Mouse (Mus musculus): Measurements from ENCODE around the gene Tcf3. TPM values are rescaled to one million over a fixed set of nuclear protein-coding genes. Genes with fewer than 3 reads are reported as not detected.

The Tcf3 gene
- polyA plus RNA-seq, 1 experiment from 2014 or later = 175 TPM

GRCm38 (mm10) chr10:80437973-80438372, 4.5 kb upstream of the Tcf3 start:
- H3K9me3 ChIP-seq (ENCODE audit: low read depth, low read length) = no peaks in the 10 kb centered on the region
- no peak overlapping the region for H3K9ac ChIP-seq
- no peaks in the 10 kb centered on the region for H3K27me3 ChIP-seq (ENCODE audit: insufficient read depth, low read length)
- no peak overlapping the region for H3K4me3 ChIP-seq (ENCODE audit: low read depth, low read length)
- peaks cover 4% of the 10 kb centered on the region; the same call in 1 of the 2 replicates for H3K4me1 ChIP-seq (ENCODE audit: insufficient read depth)
- no peak for ATAC-seq (ENCODE audit: insufficient read depth)
- H3K4me2 ChIP-seq = no peak overlapping the region
- H3K36me3 ChIP-seq (ENCODE audit: insufficient read depth) = no peaks in the 10 kb centered on the region
- WGBS = 44% methylated on average over 4 of the region's 4 CpGs
- TF ChIP-seq CTCF (IDR thresholded peaks at IDR 0.05; ENCODE audit: low read depth) = no peak
- DNase-seq = no peak
- H3K27ac ChIP-seq (ENCODE audit: low read depth) = no peak overlapping the region

GRCm38 (mm10) chr10:80436276-80436675, 2.8 kb upstream of the Tcf3 start:
- TF ChIP-seq CTCF (IDR thresholded peaks at IDR 0.05; ENCODE audit: low read depth) = no peak
- ATAC-seq (ENCODE audit: insufficient read depth) (no peak), DNase-seq (peak; percentile 76)
- 14% methylated on average over 9 of the region's 9 CpGs for WGBS
- Histone ChIP-seq H3K9ac (no peak overlapping the region), H3K9me3 (ENCODE audit: low read depth, low read length) (no peaks in the 10 kb centered on the region), H3K4me2 (peak overlapping the region; percentile 22; the same call in 1 of the 2 replicates), H3K4me1 (ENCODE audit: insufficient read depth) (peaks cover 10% of the 10 kb centered on the region; the same call in 1 of the 2 replicates), H3K36me3 (ENCODE audit: insufficient read depth) (0 out of 2 replicates have a peak, but pooled peaks cover under 1% of the 10 kb centered on the region), H3K4me3 (ENCODE audit: low read depth, low read length) (no peak overlapping the region), H3K27ac (ENCODE audit: low read depth) (peak overlapping the region; percentile 52), H3K27me3 (ENCODE audit: insufficient read depth, low read length) (no peaks in the 10 kb centered on the region)

GRCm38 (mm10) chr10:80435764-80436163, 2.3 kb upstream of the Tcf3 start:
- Histone ChIP-seq H3K9me3 (ENCODE audit: low read depth, low read length) (no peaks in the 10 kb centered on the region), H3K9ac (no peak overlapping the region), H3K4me2 (peak overlapping the region; percentile 22; the same call in 1 of the 2 replicates), H3K4me1 (ENCODE audit: insufficient read depth) (peaks cover 10% of the 10 kb centered on the region; the same call in 1 of the 2 replicates), H3K27me3 (ENCODE audit: insufficient read depth, low read length) (no peaks in the 10 kb centered on the region), H3K36me3 (ENCODE audit: insufficient read depth) (peaks cover 5% of the 10 kb centered on the region; the same call in 1 of the 2 replicates), H3K27ac (ENCODE audit: low read depth) (peak overlapping the region; percentile 52), H3K4me3 (ENCODE audit: low read depth, low read length) (no peak overlapping the region)
- DNase-seq (peak; percentile 32), ATAC-seq (ENCODE audit: insufficient read depth) (no peak)
- 53% methylated on average over 7 of the region's 7 CpGs for WGBS
- TF ChIP-seq CTCF (IDR thresholded peaks at IDR 0.05; ENCODE audit: low read depth) = no peak

- H3K36me3 ChIP-seq (ENCODE audit: insufficient read depth) = peaks cover 15% of the 10 kb centered on the region
- peaks cover 10% of the 10 kb centered on the region; the same call in 1 of the 2 replicates for H3K4me1 ChIP-seq (ENCODE audit: insufficient read depth)
- ATAC-seq (ENCODE audit: insufficient read depth) = no peak
- DNase-seq = no peak
- TF ChIP-seq CTCF (IDR thresholded peaks at IDR 0.05; ENCODE audit: low read depth) = no peak
- H3K9ac ChIP-seq = no peak overlapping the region
- 76% methylated on average over 3 of the region's 3 CpGs for WGBS
- no peaks in the 10 kb centered on the region for H3K9me3 ChIP-seq (ENCODE audit: low read depth, low read length)
- peak overlapping the region; percentile 100; the same call in 1 of the 2 replicates for H3K4me3 ChIP-seq (ENCODE audit: low read depth, low read length)
- H3K27me3 ChIP-seq (ENCODE audit: insufficient read depth, low read length) = no peaks in the 10 kb centered on the region
- peak overlapping the region; percentile 97; the same call in 1 of the 2 replicates for H3K4me2 ChIP-seq
- no peak overlapping the region for H3K27ac ChIP-seq (ENCODE audit: low read depth)
Observed at GRCm38 (mm10) chr10:80434823-80435222, 1.4 kb upstream of the Tcf3 start.

GRCm38 (mm10) chr10:80434233-80434592, 766 bp upstream of the Tcf3 start:
- Histone ChIP-seq H3K9ac (peak overlapping the region; percentile 23), H3K27me3 (ENCODE audit: insufficient read depth, low read length) (no peaks in the 10 kb centered on the region), H3K27ac (ENCODE audit: low read depth) (no peak overlapping the region), H3K9me3 (ENCODE audit: low read depth, low read length) (no peaks in the 10 kb centered on the region), H3K4me3 (ENCODE audit: low read depth, low read length) (peak overlapping the region; percentile 100), H3K36me3 (ENCODE audit: insufficient read depth) (peaks cover 21% of the 10 kb centered on the region), H3K4me1 (ENCODE audit: insufficient read depth) (peaks cover 10% of the 10 kb centered on the region; the same call in 1 of the 2 replicates), H3K4me2 (peak overlapping the region; percentile 97)
- DNase-seq = no peak
- ATAC-seq (ENCODE audit: insufficient read depth) = no peak
- TF ChIP-seq CTCF (IDR thresholded peaks at IDR 0.05; ENCODE audit: low read depth) = peak; percentile 26; the same call in 1 of the 2 replicates
- WGBS = 7% methylated on average over 8 of the region's 8 CpGs

- DNase-seq (peak; percentile 76), ATAC-seq (ENCODE audit: insufficient read depth) (peak; percentile 36; the same call in 1 of the 2 replicates)
- Histone ChIP-seq H3K4me3 (ENCODE audit: low read depth, low read length) (peak overlapping the region; percentile 100), H3K9me3 (ENCODE audit: low read depth, low read length) (no peaks in the 10 kb centered on the region), H3K4me1 (ENCODE audit: insufficient read depth) (peaks cover 10% of the 10 kb centered on the region; the same call in 1 of the 2 replicates), H3K36me3 (ENCODE audit: insufficient read depth) (peaks cover 33% of the 10 kb centered on the region), H3K27ac (ENCODE audit: low read depth) (peak overlapping the region; percentile 93), H3K4me2 (peak overlapping the region; percentile 97), H3K27me3 (ENCODE audit: insufficient read depth, low read length) (no peaks in the 10 kb centered on the region), H3K9ac (peak overlapping the region; percentile 98)
- no peak for TF ChIP-seq CTCF (IDR thresholded peaks at IDR 0.05; ENCODE audit: low read depth)
- WGBS = under 1% methylated on average over 59 of the region's 60 CpGs
Observed at GRCm38 (mm10) chr10:80432936-80433512, 423 bp downstream of the Tcf3 start.

- peak overlapping the region; percentile 98 for H3K9ac ChIP-seq
- no peaks in the 10 kb centered on the region for H3K9me3 ChIP-seq (ENCODE audit: low read depth, low read length)
- peaks cover 10% of the 10 kb centered on the region; the same call in 1 of the 2 replicates for H3K4me1 ChIP-seq (ENCODE audit: insufficient read depth)
- peak overlapping the region; percentile 93 for H3K27ac ChIP-seq (ENCODE audit: low read depth)
- ATAC-seq (ENCODE audit: insufficient read depth) = no peak
- no peaks in the 10 kb centered on the region for H3K27me3 ChIP-seq (ENCODE audit: insufficient read depth, low read length)
- 1% methylated on average over 4 of the region's 4 CpGs for WGBS
- DNase-seq = no peak
- peak overlapping the region; percentile 100 for H3K4me3 ChIP-seq (ENCODE audit: low read depth, low read length)
- peak overlapping the region; percentile 97 for H3K4me2 ChIP-seq
- no peak for TF ChIP-seq CTCF (IDR thresholded peaks at IDR 0.05; ENCODE audit: low read depth)
- peaks cover 39% of the 10 kb centered on the region for H3K36me3 ChIP-seq (ENCODE audit: insufficient read depth)
Observed at GRCm38 (mm10) chr10:80432387-80432785, 1.1 kb downstream of the Tcf3 start.
